Mouse (Mus musculus) C2C12 (cell line): ENCODE measurements around the gene Tnip1.

Source experiments
- CEBPB ChIP-seq: IDR thresholded peaks from one replicate; pipeline ENCODE4 v1.6.1; 2011; ENCODE audit warnings: low read depth, mild to moderate bottlenecking, control low read depth, moderate library complexity
- CTCF ChIP-seq: IDR thresholded peaks from one replicate; pipeline ENCODE4 v1.5.1; 2011; ENCODE audit not compliant: control insufficient read depth, insufficient read depth, insufficient read length
- MAX ChIP-seq: IDR thresholded peaks from one replicate; pipeline ENCODE4 v1.6.1; 2011; ENCODE audit warnings: mild to moderate bottlenecking, control low read depth
- MYOD1 ChIP-seq: IDR thresholded peaks from one replicate; pipeline ENCODE4 v1.6.1; 2011; ENCODE audit warnings: low read depth; ENCODE audit not compliant: control insufficient read depth, insufficient read length
- MYOG ChIP-seq: IDR thresholded peaks from one replicate; pipeline ENCODE4 v1.6.1; 2011; ENCODE audit not compliant: control insufficient read depth, insufficient read length; ENCODE audit errors: extremely low read depth
- USF1 ChIP-seq: IDR thresholded peaks from one replicate; pipeline ENCODE4 v1.6.1; 2011; ENCODE audit warnings: low read depth, mild to moderate bottlenecking, control low read depth, moderate library complexity

DNA sequence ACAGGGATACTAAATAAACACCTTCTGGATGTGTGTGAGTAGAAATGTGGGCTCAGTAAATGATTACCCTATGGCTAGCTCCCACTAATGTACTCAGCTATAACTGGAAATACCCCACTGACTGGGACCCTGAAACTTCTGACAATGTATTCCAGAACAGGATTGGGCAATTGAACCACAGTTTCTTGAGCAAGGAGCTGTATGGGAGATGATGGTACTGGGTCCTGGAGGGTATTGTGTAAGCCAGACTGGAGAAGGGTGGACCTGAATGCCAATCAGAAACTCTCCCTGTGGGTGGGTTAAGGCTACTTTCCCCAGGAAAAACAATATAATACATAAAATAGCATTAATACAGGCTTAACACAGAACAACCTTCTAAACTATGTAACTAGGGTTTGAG lies 27.2 kb upstream of the Tnip1 start:
- TF ChIP-seq MAX (no peak), CTCF (no peak), USF1 (no peak), CEBPB (no peak), MYOD1 (no peak), MYOG (no peak)
